Mouse (Mus musculus) frontal cortex, postnatal 14 days (tissue): ENCODE measurements around the gene Aldh1a2.

ENCODE experiments used
- DNase-seq, 2 experiments: peaks; one replicate each; pipeline ENCODE4 v3.0.0; 2022; ENCODE audit warnings: low spot score in 2 of 2

Aldh1a2 gene

GRCm38 (mm10) chr9:71289810-71290209 is 74.2 kb downstream of the Aldh1a2 start:
- no peak for DNase-seq

GRCm38 (mm10) chr9:71290730-71291129 is 75.1 kb downstream of the Aldh1a2 start:
- DNase-seq = no peak

GRCm38 (mm10) chr9:71295501-71295900 is 79.9 kb downstream of the Aldh1a2 start:
- no peak for DNase-seq

- no peak for DNase-seq
These were observed 88.0 kb downstream of the Aldh1a2 start for GRCm38 (mm10) chr9:71303594-71303993.

GRCm38 (mm10) chr9:71307106-71307789 is 91.7 kb downstream of the Aldh1a2 start:
- DNase-seq = no peak

DNA sequence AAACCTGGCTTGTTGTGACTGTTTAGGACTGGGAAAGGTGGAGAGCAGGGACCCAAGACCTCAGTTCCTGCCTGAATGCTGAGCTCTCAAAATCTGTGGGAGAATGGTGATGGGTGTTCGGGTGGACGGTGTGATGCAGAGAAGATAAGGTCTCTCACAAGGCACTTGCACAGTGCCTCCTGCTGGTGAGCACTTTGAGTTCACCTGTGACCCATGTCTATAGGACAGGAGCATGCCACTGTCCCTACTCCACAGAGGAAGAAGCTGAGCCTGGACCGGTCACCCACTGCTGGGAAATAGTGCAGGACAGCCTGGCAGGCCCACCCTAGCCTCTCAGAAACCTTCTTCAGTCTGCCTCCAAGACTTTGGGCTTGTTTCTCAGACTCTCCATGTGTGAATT is 100.4 kb downstream of the Aldh1a2 start:
- no peak for DNase-seq

GRCm38 (mm10) chr9:71317096-71317920 is 101.7 kb downstream of the Aldh1a2 start:
- no peak for DNase-seq

GRCm38 (mm10) chr9:71317921-71318241 is 102.3 kb downstream of the Aldh1a2 start:
- no peak for DNase-seq

DNA sequence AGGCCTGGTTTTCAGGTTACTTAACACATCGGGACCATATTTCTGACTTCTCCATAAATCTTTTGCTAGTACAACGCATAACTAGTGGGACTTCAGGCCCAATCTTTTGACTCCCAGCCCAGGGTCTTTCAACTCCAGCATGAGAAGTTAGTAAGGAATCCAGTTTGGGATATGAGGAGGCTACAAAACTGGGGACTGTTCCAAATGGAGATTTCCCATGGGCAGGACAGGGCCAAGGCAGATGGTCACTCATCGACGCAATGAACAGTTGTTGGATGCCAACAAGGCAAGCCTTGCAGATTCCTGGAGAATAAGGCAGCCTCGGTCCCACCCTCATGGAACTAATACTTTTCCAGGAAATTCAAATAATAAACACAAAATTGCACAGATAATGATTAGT is 104.2 kb downstream of the Aldh1a2 start:
- no peak for DNase-seq

DNA sequence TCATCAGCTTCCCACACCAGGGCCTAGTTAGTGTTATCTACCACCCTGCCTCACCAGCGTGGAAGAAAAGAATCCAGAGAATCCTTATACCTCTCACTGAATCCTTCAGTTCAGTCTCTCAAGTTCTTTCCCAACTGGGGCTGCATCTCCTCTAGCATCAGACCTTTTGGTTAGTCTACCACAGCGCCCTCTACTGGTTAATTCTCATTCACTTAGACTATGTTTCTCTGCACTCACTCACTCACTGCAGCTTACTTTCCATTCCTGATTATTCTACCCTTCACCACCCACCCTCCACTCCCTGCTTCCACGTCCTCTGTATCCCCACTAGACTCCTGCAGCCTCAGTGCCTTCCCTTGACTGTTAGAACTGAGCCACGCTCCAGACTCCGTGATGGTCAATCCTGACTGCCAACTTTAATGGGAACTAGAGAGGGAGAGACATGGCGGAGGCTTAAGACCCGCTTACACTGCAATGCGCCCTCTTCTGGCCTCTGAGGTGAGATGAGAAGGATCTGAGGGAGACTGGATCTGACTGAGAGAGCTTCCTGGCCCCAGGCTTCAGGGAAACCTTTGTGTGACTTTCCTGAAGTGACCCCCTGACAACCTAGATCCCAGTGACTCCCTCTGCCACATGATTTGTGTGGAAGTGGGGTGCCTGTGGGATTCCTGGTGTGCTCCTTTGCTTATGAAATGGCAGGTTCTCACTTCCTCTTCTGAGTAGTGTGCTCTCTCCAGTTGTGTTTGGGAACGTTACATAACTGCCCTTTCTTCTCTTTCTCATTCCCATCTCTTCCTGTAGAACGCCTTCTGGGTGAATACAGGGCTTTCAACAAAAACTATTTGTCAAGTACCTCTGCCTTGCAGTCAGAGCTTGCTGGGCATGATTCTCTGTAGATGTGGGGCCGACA is 104.9 kb downstream of the Aldh1a2 start:
- DNase-seq = no peak

- no peak for DNase-seq
These were observed 105.8 kb downstream of the Aldh1a2 start for GRCm38 (mm10) chr9:71321436-71321835.

DNA sequence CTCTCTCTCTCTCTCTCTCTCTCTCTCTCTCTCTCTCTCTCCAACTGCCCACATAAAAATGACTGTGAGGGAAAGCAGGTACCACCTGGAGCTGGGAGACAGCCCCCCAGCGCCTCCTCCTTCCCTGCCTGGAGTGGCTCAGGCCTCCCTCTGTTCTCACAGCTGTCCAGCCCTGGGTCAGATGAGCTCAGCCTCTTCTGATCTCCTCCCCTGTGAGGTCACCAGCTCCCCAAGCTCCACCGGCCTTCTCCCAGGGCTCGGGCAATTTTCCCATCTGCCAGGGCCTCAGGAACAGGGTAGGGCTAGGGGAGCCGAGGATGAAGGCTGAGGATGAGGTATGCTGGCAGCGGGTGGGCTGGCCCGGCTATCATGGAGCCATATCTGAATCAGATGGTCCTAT is 106.3 kb downstream of the Aldh1a2 start:
- no peak for DNase-seq

DNA sequence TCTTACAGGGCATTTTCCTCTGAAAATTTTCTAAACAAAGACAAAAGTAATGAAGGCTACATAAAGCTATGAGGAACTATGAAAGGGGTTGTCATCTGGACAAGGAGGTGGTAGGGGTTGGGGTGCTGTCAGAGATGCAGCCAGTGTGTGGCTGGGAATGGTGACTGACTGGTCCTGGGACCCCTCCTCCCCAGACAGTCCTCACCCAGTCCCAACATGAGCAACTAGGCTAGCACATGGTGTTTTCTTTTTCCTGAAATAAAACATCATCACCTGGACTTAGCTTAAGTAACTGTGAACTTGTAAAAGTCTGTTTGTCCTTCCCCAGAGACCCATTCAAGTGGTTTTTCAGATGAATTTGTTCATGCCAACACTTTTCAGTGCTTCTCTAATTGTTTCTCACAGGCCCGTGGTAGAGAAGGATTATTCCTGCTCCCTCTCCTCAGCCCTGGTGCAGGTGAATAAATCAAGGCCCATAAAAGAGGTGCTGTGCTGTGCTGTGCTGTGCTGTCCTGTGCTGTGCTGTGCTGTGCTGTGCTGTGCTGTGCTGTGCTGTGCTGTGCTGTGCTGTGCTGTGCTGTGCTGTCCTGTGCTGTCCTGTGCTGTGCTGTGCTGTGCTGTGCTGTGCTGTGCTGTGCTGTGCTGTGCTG is 107.8 kb downstream of the Aldh1a2 start:
- no peak for DNase-seq

DNA sequence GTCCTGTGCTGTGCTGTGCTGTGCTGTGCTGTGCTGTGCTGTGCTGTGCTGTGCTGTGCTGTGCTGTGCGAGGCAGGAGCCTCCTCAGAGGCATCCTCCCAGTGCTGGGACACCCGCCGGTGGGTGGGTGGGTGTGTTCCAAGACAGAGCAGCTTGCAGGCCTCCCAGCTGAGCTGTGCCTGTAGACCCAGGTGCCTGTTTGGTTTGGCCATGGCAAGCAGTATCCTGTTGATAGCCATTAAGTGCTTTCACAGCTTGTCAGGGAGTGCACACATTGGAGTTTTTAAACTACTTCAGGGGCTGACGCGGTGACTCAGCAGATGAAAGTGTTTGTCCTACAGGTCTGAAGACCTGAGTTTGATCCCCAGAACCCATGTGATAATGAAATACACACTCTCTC is 108.5 kb downstream of the Aldh1a2 start:
- no peak for DNase-seq

DNA sequence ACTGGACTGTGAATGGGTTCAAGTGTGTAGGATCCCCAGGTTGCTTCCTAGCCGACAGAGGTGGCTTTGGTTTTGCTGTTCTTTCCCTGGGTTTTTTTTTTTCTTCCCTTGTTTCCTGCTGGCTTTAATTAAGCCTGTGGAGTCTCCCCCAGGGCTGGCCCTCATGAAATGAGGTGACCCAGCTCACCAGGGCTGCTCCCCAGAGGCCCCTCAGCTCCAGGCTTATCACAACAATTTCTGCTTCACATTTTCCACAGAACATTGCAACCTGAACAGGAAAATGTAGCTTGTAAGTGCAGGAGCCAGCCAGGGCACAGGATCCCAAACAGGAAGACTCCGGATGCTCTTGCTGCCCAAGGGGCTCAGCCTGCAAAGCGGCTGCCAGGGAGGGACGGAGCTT is 110.7 kb downstream of the Aldh1a2 start:
- no peak for DNase-seq

- no peak for DNase-seq
These were observed 116.1 kb downstream of the Aldh1a2 start for GRCm38 (mm10) chr9:71331661-71332060.

- DNase-seq = no peak
These were observed 121.1 kb downstream of the Aldh1a2 start for GRCm38 (mm10) chr9:71336674-71337073.

DNA sequence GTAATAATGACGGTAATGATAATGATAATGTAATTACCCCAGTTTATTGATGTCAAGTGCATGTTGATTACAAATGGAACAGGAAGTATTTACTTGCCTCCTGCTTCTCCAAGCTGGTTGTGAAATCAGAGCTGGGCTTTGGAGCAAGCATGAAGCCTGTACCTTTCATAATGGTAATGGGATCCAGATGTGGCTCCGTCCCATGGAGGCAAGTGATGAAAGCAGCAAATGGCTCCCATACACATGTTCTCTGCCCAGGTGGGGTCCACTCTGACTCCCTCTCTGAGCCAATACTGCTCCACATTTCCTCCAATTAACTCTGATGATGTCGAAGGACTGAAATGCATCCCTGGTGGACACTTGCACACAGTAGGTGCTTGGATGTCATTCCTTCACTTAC is 121.8 kb downstream of the Aldh1a2 start:
- no peak for DNase-seq

GRCm38 (mm10) chr9:71340116-71340515 is 124.5 kb downstream of the Aldh1a2 start:
- DNase-seq = no peak
